Mouse (Mus musculus): Measurements from ENCODE around the gene Slc39a7.

- TF ChIP-seq TAL1 (IDR thresholded peaks at IDR 0.05; ENCODE audit: low read length) (no peak), GATA1 (IDR thresholded peaks at IDR 0.05; ENCODE audit: low read length) (no peak)
These were observed 43.8 kb upstream of the Slc39a7 start for GRCm38 (mm10) chr17:34075271-34075670.
